Mouse (Mus musculus) spleen, adult 2 months (tissue): Measurements from ENCODE around the gene Ebf3. TPM values are rescaled to one million over a fixed set of nuclear protein-coding genes. Genes with fewer than 3 reads are reported as not detected.
A peak's percentile ranks its signal among the peaks of the same experiment; 100 is the strongest.

Source experiments
- DNase-seq, 2 experiments: peaks; one replicate each; pipeline versions ENCODE4 v3.0.0 to v3.0.0-alpha.2; 2012 to 2021; ENCODE audit warnings: low spot score in 2 of 2, low read depth in 1 of 2
- H3K27ac ChIP-seq: fragments of 200-500 bp; 2 replicates; pipeline ENCODE4 v1.5.1; 2012; ENCODE audit warnings: low read length, inconsistent platforms; ENCODE audit not compliant: insufficient read depth
- H3K27me3 ChIP-seq: fragments of 200-500 bp; 2 replicates; pipeline ENCODE4 v1.6.1; 2012; ENCODE audit warnings: mild to moderate bottlenecking, moderate library complexity, low read length, inconsistent platforms; ENCODE audit not compliant: control insufficient read depth, insufficient read depth
- H3K36me3 ChIP-seq: fragments of 200-500 bp; 2 replicates; pipeline ENCODE4 v1.6.1; 2012; ENCODE audit warnings: mild to moderate bottlenecking, low read length, inconsistent platforms; ENCODE audit not compliant: control insufficient read depth, insufficient read depth
- H3K4me1 ChIP-seq: fragments of 200-500 bp; 2 replicates; pipeline ENCODE4 v1.6.1; 2011; ENCODE audit warnings: inconsistent platforms; ENCODE audit not compliant: control insufficient read depth, insufficient read depth, insufficient read length
- H3K4me3 ChIP-seq: fragments of 200-500 bp; 2 replicates; pipeline ENCODE4 v1.5.1; 2011; ENCODE audit warnings: mild to moderate bottlenecking, inconsistent platforms; ENCODE audit not compliant: insufficient read depth, insufficient read length; ENCODE audit errors: extremely low read depth
- CTCF ChIP-seq: fragments of 200-500 bp; IDR thresholded peaks from 2 replicates; pipeline ENCODE4 v1.5.1; 2011; ENCODE audit warnings: mild to moderate bottlenecking, inconsistent platforms; ENCODE audit not compliant: insufficient read depth, insufficient read length, insufficient replicate concordance; ENCODE audit errors: extremely low read depth
- POLR2A ChIP-seq: fragments of 200-500 bp; IDR thresholded peaks from 2 replicates; pipeline ENCODE4 v1.6.1; 2011; ENCODE audit warnings: low read depth, low read length, inconsistent platforms
- WGBS: fragments of 180-500 bp; shearing (Covaris S2); methylation state at CpG from one replicate; pipeline ENCODE4 v1.1.7; 2018; 5-methylcytosine and 5-hydroxymethylcytosine counted together
- polyA plus RNA-seq: library from polyadenylated mRNA; depleted of rRNA; stranded (reverse); fragments of >200 nt; gene quantifications from 2 replicates; pipeline ENCODE4 v1.2.3, GENCODE M21; 2012

Gene Ebf3
- polyA plus RNA-seq, 1 experiment = 0.12 TPM

DNA sequence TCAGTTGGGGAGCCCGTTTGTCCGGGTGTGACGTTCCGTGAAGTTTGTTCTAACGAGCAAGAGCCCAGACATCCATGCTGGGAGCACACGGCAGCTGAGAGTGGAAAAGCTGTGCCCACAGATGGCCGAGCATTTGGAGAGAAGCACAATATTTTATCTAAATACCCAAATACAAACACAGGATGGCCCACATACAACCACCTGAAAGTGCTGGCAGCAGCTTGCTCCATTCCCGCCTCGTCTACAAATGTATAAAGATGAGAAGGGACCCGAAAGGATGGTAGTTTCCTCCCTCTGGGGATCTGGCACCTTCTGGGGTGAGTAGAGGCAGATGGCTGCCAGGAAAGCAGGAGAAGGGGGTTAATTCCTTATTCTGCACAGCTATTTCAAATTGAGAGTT lies 42.0 kb downstream of the Ebf3 start:
- Histone ChIP-seq H3K36me3 (no peaks in the 10 kb centered on the region), H3K4me1 (no peaks in the 10 kb centered on the region), H3K4me3 (no peak overlapping the region), H3K27ac (no peak overlapping the region), H3K27me3 (no peaks in the 10 kb centered on the region)
- 90% methylated on average over 10 of the region's 10 CpGs for WGBS
- TF ChIP-seq CTCF (no peak), POLR2A (no peak)
- no peak for DNase-seq

DNA sequence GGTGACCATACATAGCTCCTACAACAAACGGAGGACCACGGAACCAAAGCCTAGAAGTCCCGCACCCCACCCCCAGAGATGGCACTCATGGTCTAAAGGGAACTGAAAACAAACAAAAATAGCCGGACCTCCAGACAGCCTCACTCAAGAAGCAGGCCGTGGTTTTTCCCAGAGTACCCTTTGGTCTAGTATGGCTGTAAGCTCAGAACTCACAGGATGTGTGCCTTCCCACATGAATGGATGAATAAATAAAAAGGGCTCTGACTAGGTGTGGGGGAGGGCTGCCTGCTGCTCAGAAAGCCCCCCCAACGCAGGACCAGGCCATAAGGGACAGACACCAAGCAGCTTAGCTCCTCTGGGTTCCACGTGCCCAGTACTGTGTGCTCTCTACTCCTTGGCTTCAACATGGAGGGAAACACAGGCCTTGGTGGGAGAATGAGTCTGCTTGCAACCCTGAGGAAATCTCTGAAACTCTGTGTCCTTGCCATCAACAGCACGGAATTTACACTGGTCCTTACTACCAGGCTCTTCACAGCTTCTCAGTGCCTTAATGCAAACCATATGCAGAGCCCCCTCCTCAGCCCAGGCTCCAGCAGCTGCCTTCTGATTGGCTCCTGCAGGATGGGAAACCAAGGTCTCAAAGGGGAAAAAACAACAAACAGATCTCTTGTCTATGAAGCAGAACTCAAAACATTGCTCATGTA lies 45.6 kb downstream of the Ebf3 start:
- Histone ChIP-seq H3K4me3 (no peak overlapping the region), H3K36me3 (no peaks in the 10 kb centered on the region), H3K27me3 (no peaks in the 10 kb centered on the region), H3K4me1 (no peaks in the 10 kb centered on the region), H3K27ac (no peak overlapping the region)
- TF ChIP-seq CTCF = no peak
- TF ChIP-seq POLR2A = no peak
- no peak for DNase-seq
- 70% methylated on average over 8 of the region's 8 CpGs for WGBS

DNA sequence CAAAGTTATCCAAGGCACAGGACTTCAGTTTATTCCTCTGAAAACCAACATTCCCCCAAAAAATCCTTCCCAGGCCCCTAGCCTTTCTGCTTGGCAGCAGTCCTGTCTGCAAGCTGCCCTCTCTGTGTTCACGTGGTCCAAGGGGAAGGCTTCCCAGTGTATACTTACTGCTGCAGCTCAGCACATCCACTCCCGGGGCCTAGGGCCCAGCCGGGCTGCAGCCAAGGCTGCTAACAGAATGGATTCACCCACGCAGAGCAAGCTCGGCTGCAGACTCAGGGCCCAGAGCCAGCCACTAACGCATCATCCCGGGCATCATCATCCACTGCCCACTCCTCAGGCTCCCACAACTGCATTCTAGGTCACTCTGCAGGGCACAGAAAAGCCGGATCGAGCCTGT lies 46.8 kb downstream of the Ebf3 start:
- TF ChIP-seq POLR2A (no peak), CTCF (no peak)
- Histone ChIP-seq H3K4me3 (no peak overlapping the region), H3K4me1 (no peaks in the 10 kb centered on the region), H3K27me3 (no peaks in the 10 kb centered on the region), H3K27ac (no peak overlapping the region), H3K36me3 (no peaks in the 10 kb centered on the region)
- WGBS = 87% methylated on average over 9 of the region's 9 CpGs
- DNase-seq = no peak

DNA sequence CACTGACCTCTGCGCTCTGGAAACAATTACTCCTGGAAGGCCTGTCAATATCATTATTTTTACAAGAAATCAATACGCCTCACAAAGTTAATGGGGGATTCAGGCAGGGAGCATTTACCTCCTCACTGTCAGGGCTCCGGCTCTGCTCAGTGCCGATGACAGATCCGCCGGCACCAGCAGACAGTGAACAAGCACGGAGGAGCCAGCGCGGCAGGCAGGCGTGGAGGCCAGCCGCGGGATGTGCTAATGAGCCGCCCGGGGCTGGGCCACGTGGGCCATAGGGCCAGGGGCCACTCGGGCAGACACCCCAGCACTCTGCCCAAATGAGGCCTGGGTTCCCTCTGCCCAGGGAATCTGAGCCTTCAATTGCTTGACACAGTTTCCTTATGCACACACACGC lies 47.7 kb downstream of the Ebf3 start:
- H3K4me1 ChIP-seq = no peaks in the 10 kb centered on the region
- DNase-seq = no peak
- WGBS = 42% methylated on average over 17 of the region's 17 CpGs
- TF ChIP-seq POLR2A = no peak
- no peak for TF ChIP-seq CTCF
- H3K27ac ChIP-seq = no peak overlapping the region
- no peak overlapping the region for H3K4me3 ChIP-seq
- no peaks in the 10 kb centered on the region for H3K27me3 ChIP-seq
- no peaks in the 10 kb centered on the region for H3K36me3 ChIP-seq

DNA sequence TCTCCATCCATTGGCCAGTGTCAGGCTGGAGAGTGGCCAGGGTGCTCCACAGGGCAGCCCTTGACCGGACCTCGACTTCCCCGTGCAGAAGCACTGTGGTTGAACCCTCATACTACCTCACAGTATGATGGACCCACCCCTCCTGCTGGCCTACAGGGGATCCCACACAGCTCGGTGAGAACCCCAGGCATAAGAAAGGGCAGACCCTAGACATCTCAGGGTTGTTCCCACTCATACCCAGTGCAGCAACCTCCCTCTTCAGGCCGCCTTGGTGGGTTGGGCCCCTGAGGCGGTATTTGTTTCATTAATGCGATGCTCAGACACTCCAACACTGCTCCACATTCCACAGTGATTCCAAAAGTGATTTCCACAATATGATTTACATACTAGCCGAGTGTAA lies 51.9 kb downstream of the Ebf3 start:
- Histone ChIP-seq H3K36me3 (no peaks in the 10 kb centered on the region), H3K27ac (no peak overlapping the region), H3K4me1 (no peaks in the 10 kb centered on the region), H3K4me3 (no peak overlapping the region), H3K27me3 (no peaks in the 10 kb centered on the region)
- 87% methylated on average over 8 of the region's 8 CpGs for WGBS
- no peak for TF ChIP-seq POLR2A
- no peak for TF ChIP-seq CTCF
- DNase-seq = no peak

DNA sequence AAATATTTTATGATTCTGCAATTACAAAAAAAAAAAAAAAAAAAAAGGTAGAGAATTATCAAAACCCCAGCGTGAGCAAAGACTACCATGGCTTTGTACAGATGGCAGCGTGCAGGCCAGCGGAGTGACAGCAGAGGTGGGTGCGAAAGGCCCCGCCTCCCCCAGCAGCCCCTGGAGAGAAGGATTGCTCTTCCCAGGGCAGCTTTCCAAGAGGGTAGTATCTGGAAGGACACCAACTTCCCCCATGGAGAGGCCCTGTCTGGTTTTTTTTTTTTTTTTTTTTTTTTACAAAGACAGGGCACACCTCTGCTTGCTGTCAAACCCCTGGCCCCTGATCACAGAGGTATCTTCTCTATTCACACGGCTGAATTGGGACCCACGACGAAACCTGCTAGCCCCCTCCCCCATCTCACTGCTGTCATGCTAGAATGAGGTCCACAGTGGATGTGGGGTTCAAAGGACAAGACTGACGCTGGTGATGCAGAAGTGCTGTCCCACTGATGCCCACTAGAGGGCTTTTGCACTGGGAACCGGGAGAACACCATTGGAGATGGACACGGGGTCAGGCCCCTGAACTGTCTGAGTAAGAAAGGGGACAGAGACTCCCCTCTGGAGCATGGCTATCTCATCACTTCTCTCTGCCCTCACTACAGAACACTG lies 67.9 kb downstream of the Ebf3 start:
- no peaks in the 10 kb centered on the region for H3K36me3 ChIP-seq
- DNase-seq = peak; percentile 2 to 28
- no peaks in the 10 kb centered on the region for H3K27me3 ChIP-seq
- no peak overlapping the region for H3K4me3 ChIP-seq
- H3K27ac ChIP-seq = no peak overlapping the region
- TF ChIP-seq POLR2A = no peak
- peak; percentile 44; the same call in 1 of the 2 replicates for TF ChIP-seq CTCF
- 43% methylated on average over 11 of the region's 11 CpGs for WGBS
- H3K4me1 ChIP-seq = no peaks in the 10 kb centered on the region

DNA sequence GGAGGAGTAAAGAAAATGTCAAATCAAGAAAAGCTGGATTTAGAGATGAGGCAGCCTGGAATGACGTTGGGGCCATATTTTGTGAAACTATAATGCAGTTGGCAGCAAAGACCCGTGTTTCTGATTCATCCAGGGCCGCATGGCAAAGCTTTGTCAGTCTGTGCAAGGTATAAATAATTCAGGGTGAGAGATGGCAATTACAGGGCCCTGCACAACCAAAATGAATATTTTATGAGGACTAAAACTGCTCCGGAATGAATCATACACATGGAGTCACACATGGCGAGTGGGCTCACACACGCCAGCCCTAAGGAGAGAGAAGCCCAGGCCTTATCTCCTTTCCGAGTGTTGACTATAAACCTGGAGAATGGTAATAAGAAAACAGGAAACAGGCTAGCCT lies 69.4 kb downstream of the Ebf3 start:
- no peak for DNase-seq
- no peak overlapping the region for H3K27ac ChIP-seq
- no peaks in the 10 kb centered on the region for H3K4me1 ChIP-seq
- TF ChIP-seq POLR2A (no peak), CTCF (no peak)
- no peaks in the 10 kb centered on the region for H3K36me3 ChIP-seq
- H3K4me3 ChIP-seq = no peak overlapping the region
- H3K27me3 ChIP-seq = no peaks in the 10 kb centered on the region
- 83% methylated on average over 7 of the region's 7 CpGs for WGBS
